Mouse (Mus musculus) lung, adult 10 weeks (tissue): Measurements from ENCODE around the gene Sgta. TPM values are rescaled to one million over a fixed set of nuclear protein-coding genes. Genes with fewer than 3 reads are reported as not detected.

Experiments
- polyA plus RNA-seq: library from polyadenylated mRNA; stranded (reverse); fragments of 350-450 nt; fragmentation: Illumina TruSeq; extraction: RNeasy Lipid Tissue Mini Kit (QIAGEN cat#74804); gene quantifications from one replicate; pipeline ENCODE4 v1.2.3, GENCODE M21; 2014; ENCODE audit warnings: low read depth, low replicate concordance; ENCODE audit not compliant: insufficient read depth

Gene Sgta
- 57.6 TPM for polyA plus RNA-seq

GRCm38 (mm10) chr10:81059603-81060543 is at the start of gene Sgta:
Gene Sgta (minus strand): TSS chr10:81060181.

GRCm38 (mm10) chr10:81105565-81106112 is 45.7 kb upstream of the Sgta start, which contains the start of gene Map2k2:
Gene Map2k2 (plus strand): TSS chr10:81105915.

GRCm38 (mm10) chr10:81069836-81070235 is 9.9 kb upstream of the Sgta start, which contains the start of gene Thop1:
Gene Thop1 (plus strand): TSS chr10:81070035.

GRCm38 (mm10) chr10:81036988-81037580 is 22.9 kb downstream of the Sgta start, which contains the start of gene Slc39a3:
Gene Slc39a3 (minus strand): TSS chr10:81037426.

GRCm38 (mm10) chr10:81025639-81026275 is 34.2 kb downstream of the Sgta start, which contains the start of gene Diras1:
Gene Diras1 (minus strand): TSS chr10:81025662.

GRCm38 (mm10) chr10:81014393-81015384 is 45.3 kb downstream of the Sgta start, which contains the start of gene Gng7:
Gene Gng7 (minus strand): TSS chr10:81014945.

Other genes starting within 250 kb of the Sgta start
- not detected for gene Jsrp1, start 246.7 kb downstream of the Sgta start, polyA plus RNA-seq
- 1,024 TPM for gene Oaz1, start 233.5 kb downstream of the Sgta start, polyA plus RNA-seq
- gene Lingo3, start 216.1 kb downstream of the Sgta start, polyA plus RNA-seq: not detected
- gene Lsm7, start 205.0 kb downstream of the Sgta start, polyA plus RNA-seq: 119 TPM
- gene Sppl2b, start 204.9 kb downstream of the Sgta start, polyA plus RNA-seq: 9.4 TPM
- not detected for gene Tmprss9, start 188.3 kb downstream of the Sgta start, polyA plus RNA-seq
- gene Timm13, start 159.2 kb downstream of the Sgta start, polyA plus RNA-seq: 173 TPM
- 5.4 TPM for gene Lmnb2, start 141.9 kb downstream of the Sgta start, polyA plus RNA-seq
- 63.5 TPM for gene Gadd45b, start 130.1 kb downstream of the Sgta start, polyA plus RNA-seq
- 1.2 TPM for gene Gng7, start 45.2 kb downstream of the Sgta start, polyA plus RNA-seq
- not detected for gene Diras1, start 34.5 kb downstream of the Sgta start, polyA plus RNA-seq
- gene Slc39a3, start 22.8 kb downstream of the Sgta start, polyA plus RNA-seq: 15.7 TPM
- gene Thop1, start 9.9 kb upstream of the Sgta start, polyA plus RNA-seq: 9.9 TPM
- 0.13 TPM for gene Creb3l3, start 38.7 kb upstream of the Sgta start, polyA plus RNA-seq
- 73.9 TPM for gene Map2k2, start 45.7 kb upstream of the Sgta start, polyA plus RNA-seq
- 10.0 TPM for gene Zbtb7a, start 75.0 kb upstream of the Sgta start, polyA plus RNA-seq
- 10.3 TPM for gene Pias4, start 107.7 kb upstream of the Sgta start, polyA plus RNA-seq
- gene Eef2, start 116.5 kb upstream of the Sgta start, polyA plus RNA-seq: 581 TPM
- gene Dapk3, start 122.8 kb upstream of the Sgta start, polyA plus RNA-seq: 45.1 TPM
- gene 4930442H23Rik, start 123.7 kb upstream of the Sgta start, polyA plus RNA-seq: not detected
- gene Nmrk2, start 141.9 kb upstream of the Sgta start, polyA plus RNA-seq: not detected
- gene Atcay, start 170.7 kb upstream of the Sgta start, polyA plus RNA-seq: not detected
- 1.4 TPM for gene Zfr2, start 173.0 kb upstream of the Sgta start, polyA plus RNA-seq
- gene Matk, start 192.8 kb upstream of the Sgta start, polyA plus RNA-seq: 1.8 TPM
- 97.6 TPM for gene Mrpl54, start 206.8 kb upstream of the Sgta start, polyA plus RNA-seq
- 42.2 TPM for gene Apba3, start 206.8 kb upstream of the Sgta start, polyA plus RNA-seq
- 11.5 TPM for gene Tjp3, start 231.4 kb upstream of the Sgta start, polyA plus RNA-seq
- gene Pip5k1c, start 232.8 kb upstream of the Sgta start, polyA plus RNA-seq: 25.9 TPM